Mouse (Mus musculus): Measurements from ENCODE around the gene Wdsub1.

DNA sequence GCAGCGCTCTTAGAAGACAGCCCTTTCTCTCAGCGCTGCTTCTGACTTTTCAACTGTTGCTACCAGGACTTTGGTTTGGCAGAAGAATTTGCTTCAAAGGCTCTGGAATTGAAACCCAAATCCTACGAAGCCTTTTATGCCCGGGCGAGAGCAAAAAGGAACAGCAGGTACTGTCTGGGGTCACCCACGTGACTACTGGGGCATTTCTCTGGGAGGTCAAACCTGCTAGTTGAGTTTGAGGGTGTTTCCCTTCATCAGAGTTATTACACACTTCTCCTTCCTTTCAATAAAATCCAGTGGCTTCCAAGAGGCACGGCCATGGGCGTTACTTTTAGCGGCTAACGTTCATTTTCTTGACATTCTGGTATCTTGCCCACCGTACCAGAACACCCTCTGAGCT is 40.4 kb downstream of the Wdsub1 start:
- TF ChIP-seq E2F4 (IDR thresholded peaks at IDR 0.05; ENCODE audit: insufficient read depth) (no peak), POLR2AphosphoS2 (IDR thresholded peaks at IDR 0.05; ENCODE audit: insufficient read length, low read depth) (no peak), POLR2A (IDR thresholded peaks at IDR 0.05; ENCODE audit: insufficient read length, low read depth) (no peak), TCF12 (IDR thresholded peaks at IDR 0.05; ENCODE audit: insufficient read depth, poor library complexity, severe bottlenecking) (no peak), USF1 (IDR thresholded peaks at IDR 0.05; ENCODE audit: low read depth) (no peak), MAX (IDR thresholded peaks at IDR 0.05; ENCODE audit: low read depth) (no peak), MYOD1 (IDR thresholded peaks at IDR 0.05; ENCODE audit: control insufficient read depth in 1 of 3, insufficient read length in 2 of 3, low read depth in 2 of 3) (no peak), SRF (IDR thresholded peaks at IDR 0.05; ENCODE audit: control insufficient read depth, insufficient read length, low read depth) (no peak), REST (IDR thresholded peaks at IDR 0.05; ENCODE audit: insufficient read depth, insufficient read length) (no peak), MYOG (IDR thresholded peaks at IDR 0.05; ENCODE audit: control insufficient read depth in 1 of 3, insufficient read depth in 1 of 3, insufficient read length in 2 of 3, low read depth in 2 of 3) (no peak), TCF3 (IDR thresholded peaks at IDR 0.05; ENCODE audit: insufficient read length, low read depth) (no peak)

Data from myocyte (in vitro differentiated cells).